Comparison of ENCODE assay signal across 8 mouse cellular contexts in genomic region chr15:83215322-83216216, GRCm38 (mm10). TPM values are rescaled to one million over a fixed set of nuclear protein-coding genes. Genes with fewer than 3 reads are reported as not detected.
DNase-seq lines count a peak whose midpoint lies in the region; ATAC-seq and TF ChIP-seq lines count a peak whose summit lies in the region.

No protein-coding gene starts in this region.

- no peak overlapping the region for H3K4me3 ChIP-seq in kidney, embryonic 16.5 days (ENCODE audit: low read length)
- H3K4me3 ChIP-seq in embryonic facial prominence, embryonic 14.5 days (ENCODE audit: low read depth, low read length): no peak overlapping the region
- H3K4me3 ChIP-seq in intestine, embryonic 15.5 days (replicated peaks): no peak overlapping the region
- no peak overlapping the region for H3K4me3 ChIP-seq in neural tube, embryonic 15.5 days (replicated peaks)
- no peak overlapping the region for H3K4me3 ChIP-seq in liver, postnatal 0 days (ENCODE audit: low read depth, low read length)

- no peak for TF ChIP-seq CTCF in liver, postnatal 0 days (IDR thresholded peaks at IDR 0.05; ENCODE audit: low read depth)

- H3K9ac ChIP-seq in kidney, embryonic 16.5 days (replicated peaks; ENCODE audit: low read length): 0 out of 2 replicates have a peak overlapping the region, but pooled peaks have one; percentile 16
- 0 out of 2 replicates have a peak overlapping the region, but pooled peaks have one; percentile 25 for H3K9ac ChIP-seq in embryonic facial prominence, embryonic 14.5 days (ENCODE audit: low read depth, low read length)
- no peak overlapping the region for H3K9ac ChIP-seq in intestine, embryonic 15.5 days
- no peak overlapping the region for H3K9ac ChIP-seq in neural tube, embryonic 15.5 days (replicated peaks)
- no peak overlapping the region for H3K9ac ChIP-seq in liver, postnatal 0 days (replicated peaks)

- H3K36me3 ChIP-seq in kidney, embryonic 16.5 days (ENCODE audit: insufficient read depth, low read length): no peaks in the 10 kb centered on the region
- H3K36me3 ChIP-seq in embryonic facial prominence, embryonic 14.5 days (ENCODE audit: control insufficient read depth, insufficient read depth, low read length): no peaks in the 10 kb centered on the region
- H3K36me3 ChIP-seq in intestine, embryonic 15.5 days: no peaks in the 10 kb centered on the region
- H3K36me3 ChIP-seq in neural tube, embryonic 15.5 days: no peaks in the 10 kb centered on the region
- no peaks in the 10 kb centered on the region for H3K36me3 ChIP-seq in liver, postnatal 0 days (replicated peaks; ENCODE audit: insufficient read depth, low read length)

- no peaks in the 10 kb centered on the region for H3K27me3 ChIP-seq in kidney, embryonic 16.5 days (ENCODE audit: insufficient read depth, low read length)
- no peaks in the 10 kb centered on the region for H3K27me3 ChIP-seq in embryonic facial prominence, embryonic 14.5 days (replicated peaks; ENCODE audit: control insufficient read depth, insufficient read depth, low read length)
- no peaks in the 10 kb centered on the region for H3K27me3 ChIP-seq in intestine, embryonic 15.5 days (replicated peaks)
- H3K27me3 ChIP-seq in neural tube, embryonic 15.5 days (replicated peaks): no peaks in the 10 kb centered on the region
- H3K27me3 ChIP-seq in liver, postnatal 0 days (ENCODE audit: insufficient read depth, low read length): no peaks in the 10 kb centered on the region

- no peak for DNase-seq in kidney, adult 8-10 months
- peak; percentile 89 for DNase-seq in embryonic facial prominence, embryonic 14.5 days (ENCODE audit: low spot score)
- no peak for DNase-seq in thymus, postnatal 4 days
- DNase-seq in liver, postnatal 0 days: no peak

- peak; percentile 89 for ATAC-seq in kidney, embryonic 16.5 days (ENCODE audit: low FRiP score, low TSS enrichment)
- ATAC-seq in embryonic facial prominence, embryonic 14.5 days (ENCODE audit: low read depth): peak; percentile 78
- peak; percentile 86 for ATAC-seq in intestine, embryonic 15.5 days
- ATAC-seq in neural tube, embryonic 15.5 days (ENCODE audit: low FRiP score): no peak
- no peak for ATAC-seq in granulocyte monocyte progenitor cell, adult 5-6 weeks (replicated peaks; ENCODE audit: poor library complexity, severe bottlenecking)
- no peak for ATAC-seq in liver, postnatal 0 days

- H3K4me1 ChIP-seq in kidney, embryonic 16.5 days (ENCODE audit: insufficient read depth, low read length): peaks cover 20% of the 10 kb centered on the region
- peaks cover 16% of the 10 kb centered on the region for H3K4me1 ChIP-seq in embryonic facial prominence, embryonic 14.5 days (ENCODE audit: control insufficient read depth, insufficient read depth, low read length)
- peaks cover 9% of the 10 kb centered on the region; the same call in 1 of the 2 replicates for H3K4me1 ChIP-seq in intestine, embryonic 15.5 days (replicated peaks)
- H3K4me1 ChIP-seq in neural tube, embryonic 15.5 days: peaks cover 10% of the 10 kb centered on the region
- H3K4me1 ChIP-seq in liver, postnatal 0 days (ENCODE audit: insufficient read depth): no peaks in the 10 kb centered on the region

- H3K9me3 ChIP-seq in kidney, embryonic 16.5 days (ENCODE audit: low read length): 0 out of 2 replicates have a peak, but pooled peaks cover 3% of the 10 kb centered on the region
- H3K9me3 ChIP-seq in embryonic facial prominence, embryonic 14.5 days (ENCODE audit: control insufficient read depth, low read length): 0 out of 2 replicates have a peak, but pooled peaks cover 3% of the 10 kb centered on the region
- 0 out of 2 replicates have a peak, but pooled peaks cover 3% of the 10 kb centered on the region for H3K9me3 ChIP-seq in intestine, embryonic 15.5 days
- H3K9me3 ChIP-seq in neural tube, embryonic 15.5 days (replicated peaks): no peaks in the 10 kb centered on the region
- H3K9me3 ChIP-seq in liver, postnatal 0 days (ENCODE audit: low read length): no peaks in the 10 kb centered on the region

- no peak overlapping the region for H3K4me2 ChIP-seq in kidney, embryonic 16.5 days (replicated peaks; ENCODE audit: low read depth, low read length)
- H3K4me2 ChIP-seq in embryonic facial prominence, embryonic 14.5 days (ENCODE audit: low read depth, low read length): peak overlapping the region; percentile 26; the same call in 1 of the 2 replicates
- H3K4me2 ChIP-seq in intestine, embryonic 15.5 days (replicated peaks): no peak overlapping the region
- no peak overlapping the region for H3K4me2 ChIP-seq in neural tube, embryonic 15.5 days
- no peak overlapping the region for H3K4me2 ChIP-seq in liver, postnatal 0 days (ENCODE audit: low read depth, low read length)

- H3K27ac ChIP-seq in kidney, embryonic 16.5 days (ENCODE audit: low read length): peak overlapping the region; percentile 87
- peak overlapping the region; percentile 91 for H3K27ac ChIP-seq in embryonic facial prominence, embryonic 14.5 days (replicated peaks; ENCODE audit: low read depth, low read length)
- peak overlapping the region; percentile 83 for H3K27ac ChIP-seq in intestine, embryonic 15.5 days
- H3K27ac ChIP-seq in neural tube, embryonic 15.5 days (replicated peaks): peak overlapping the region; percentile 42; the same call in 1 of the 2 replicates
- H3K27ac ChIP-seq in liver, postnatal 0 days (ENCODE audit: low read depth): no peak overlapping the region

- 41% methylated on average over 5 of the region's 5 CpGs for WGBS in kidney, embryonic 16.5 days
- WGBS in embryonic facial prominence, embryonic 14.5 days: 23% methylated on average over 5 of the region's 5 CpGs
- 29% methylated on average over 5 of the region's 5 CpGs for WGBS in intestine, embryonic 15.5 days
- WGBS in neural tube, embryonic 15.5 days: 37% methylated on average over 5 of the region's 5 CpGs
- WGBS in liver, postnatal 0 days (ENCODE audit: insufficient replicate concordance): 54% methylated on average over 5 of the region's 5 CpGs

- no peak for TF ChIP-seq EP300 in liver, postnatal 0 days (IDR thresholded peaks at IDR 0.05; ENCODE audit: low read depth)

RNA-seq across cellular contexts. Expression of gene A4galt, which starts 36.0 kb away (rescaled TPM):
- 22.9 and 26.8 TPM in 2 replicates for polyA plus RNA-seq in kidney, embryonic 16.5 days (2015; fragmentation: Nextera tagmentation; extraction: Ambion mirVana)
- 2.3 and 2.4 TPM in 2 replicates for polyA plus RNA-seq in embryonic facial prominence, embryonic 14.5 days (2014; fragmentation: Nextera tagmentation; extraction: Ambion mirVana)
- 3.3 and 4.2 TPM in 2 replicates for polyA plus RNA-seq in intestine, embryonic 15.5 days (2015; fragmentation: Nextera tagmentation; extraction: Ambion mirVana)
- polyA plus RNA-seq in neural tube, embryonic 15.5 days (2015; fragmentation: Nextera tagmentation; extraction: Ambion mirVana): 2.5 and 4.2 TPM in 2 replicates
- total RNA-seq in granulocyte monocyte progenitor cell, adult 5-6 weeks (2014; fragmentation: Nextera tagmentation): not detected in 2 replicates
- total RNA-seq in granulocyte monocyte progenitor cell, adult 5-6 weeks (2017): not detected in 2 replicates
- 0.13 and 0.25 TPM in 2 replicates for polyA plus RNA-seq in liver, postnatal 0 days (2015; fragmentation: Nextera tagmentation; extraction: Ambion mirVana)

RNA-seq across cellular contexts. Expression of gene Cyb5r3, which starts 43.2 kb away (rescaled TPM):
- 172 and 202 TPM in 2 replicates for polyA plus RNA-seq in kidney, embryonic 16.5 days (2015; fragmentation: Nextera tagmentation; extraction: Ambion mirVana)
- 125 and 126 TPM in 2 replicates for polyA plus RNA-seq in embryonic facial prominence, embryonic 14.5 days (2014; fragmentation: Nextera tagmentation; extraction: Ambion mirVana)
- 176 and 218 TPM in 2 replicates for polyA plus RNA-seq in intestine, embryonic 15.5 days (2015; fragmentation: Nextera tagmentation; extraction: Ambion mirVana)
- polyA plus RNA-seq in neural tube, embryonic 15.5 days (2015; fragmentation: Nextera tagmentation; extraction: Ambion mirVana): 112 and 128 TPM in 2 replicates
- total RNA-seq in granulocyte monocyte progenitor cell, adult 5-6 weeks (2014; fragmentation: Nextera tagmentation): 48.7 and 61.3 TPM in 2 replicates
- 22.4 and 27.8 TPM in 2 replicates for total RNA-seq in granulocyte monocyte progenitor cell, adult 5-6 weeks (2017)
- 89.1 and 94.2 TPM in 2 replicates for polyA plus RNA-seq in liver, postnatal 0 days (2015; fragmentation: Nextera tagmentation; extraction: Ambion mirVana)

Comparison
In these comparisons a context has a peak if more than half of its experiments do, and no peak if none do; other contexts are left out.
1. ATAC-seq: peak in kidney, embryonic 16.5 days (single experiment), embryonic facial prominence, embryonic 14.5 days (single experiment) and intestine, embryonic 15.5 days (single experiment); none in neural tube, embryonic 15.5 days (single experiment), granulocyte monocyte progenitor cell, adult 5-6 weeks (single experiment) and liver, postnatal 0 days (single experiment).
2. H3K9ac ChIP-seq: peak in kidney, embryonic 16.5 days (single experiment) and embryonic facial prominence, embryonic 14.5 days (single experiment); none in intestine, embryonic 15.5 days (single experiment), neural tube, embryonic 15.5 days (single experiment) and liver, postnatal 0 days (single experiment).